Mouse (Mus musculus) stomach, postnatal 0 days (tissue): ENCODE results near the gene Kcne1.

ENCODE experiments used
- CTCF ChIP-seq: IDR thresholded peaks from 2 replicates; pipeline ENCODE4 v1.5.1; 2016; ENCODE audit warnings: antibody characterized with exemption, low read depth, mild to moderate bottlenecking, moderate library complexity
- EP300 ChIP-seq: optimal IDR thresholded peaks from 2 replicates; pipeline ENCODE3; 2016; ENCODE audit warnings: antibody characterized with exemption

GRCm38 (mm10) chr16:92307947-92308346 lies 51.3 kb downstream of the Kcne1 start:
- peak; percentile 48 for TF ChIP-seq CTCF
- no peak for TF ChIP-seq EP300
